Mouse (Mus musculus): Measurements from ENCODE around the gene Cd52. TPM values are rescaled to one million over a fixed set of nuclear protein-coding genes. Genes with fewer than 3 reads are reported as not detected.

The Cd52 gene
- 3,973 TPM for polyA plus RNA-seq (2014; fragmentation: Illumina TruSeq; extraction: RNeasy Lipid Tissue Mini Kit (QIAGEN cat#74804); ENCODE audit: low read depth, low replicate concordance)

GRCm38 (mm10) chr4:134094923-134095547 is at the start of gene Cd52:
Cd52 (minus strand) TSS chr4:134095082.

DNA sequence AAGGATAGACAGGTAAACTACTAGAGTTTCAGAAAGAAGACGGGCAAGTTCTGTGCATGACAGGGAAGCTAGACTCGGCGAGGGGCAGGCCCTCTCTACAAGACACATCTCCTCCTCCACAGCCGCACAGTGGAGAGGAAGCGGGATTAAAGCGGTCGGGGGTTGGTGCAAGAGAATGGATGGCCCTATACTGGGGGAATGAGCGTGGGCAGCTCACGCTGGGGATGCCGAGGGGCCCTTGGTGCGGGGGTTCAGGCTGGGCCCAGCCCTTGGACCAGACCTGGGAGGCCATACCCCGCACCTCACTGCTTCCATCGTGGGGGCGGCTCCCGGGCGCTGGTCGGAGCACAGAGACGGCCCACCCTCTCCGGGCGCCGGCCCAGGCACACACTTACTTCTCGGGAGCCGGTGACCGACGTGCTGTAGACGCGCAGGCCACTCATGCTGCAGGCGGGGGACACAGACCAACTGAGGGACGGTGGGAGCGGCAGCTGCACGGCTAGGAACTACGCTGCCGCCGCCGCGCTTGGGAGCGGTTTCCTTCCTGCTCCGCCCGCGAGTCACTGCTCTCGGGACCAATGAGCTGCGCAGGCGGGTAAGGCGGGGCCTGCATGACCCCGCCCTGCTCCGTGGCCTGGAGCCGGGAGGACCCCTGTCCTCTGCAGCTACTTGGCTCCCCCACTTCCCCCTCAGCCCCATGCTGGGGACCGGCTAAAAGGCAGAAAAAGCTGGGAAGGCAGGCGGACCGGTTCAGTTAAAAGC is 33.5 kb upstream of the Cd52 start, which contains the start of gene Sh3bgrl3:
Sh3bgrl3 (minus strand) TSS at position 569 of the 762 bp plus-strand sequence.

GRCm38 (mm10) chr4:134101979-134102741 is 7.3 kb upstream of the Cd52 start, which contains the start of gene Ubxn11:
Ubxn11 (plus strand) TSS chr4:134102570.

DNA sequence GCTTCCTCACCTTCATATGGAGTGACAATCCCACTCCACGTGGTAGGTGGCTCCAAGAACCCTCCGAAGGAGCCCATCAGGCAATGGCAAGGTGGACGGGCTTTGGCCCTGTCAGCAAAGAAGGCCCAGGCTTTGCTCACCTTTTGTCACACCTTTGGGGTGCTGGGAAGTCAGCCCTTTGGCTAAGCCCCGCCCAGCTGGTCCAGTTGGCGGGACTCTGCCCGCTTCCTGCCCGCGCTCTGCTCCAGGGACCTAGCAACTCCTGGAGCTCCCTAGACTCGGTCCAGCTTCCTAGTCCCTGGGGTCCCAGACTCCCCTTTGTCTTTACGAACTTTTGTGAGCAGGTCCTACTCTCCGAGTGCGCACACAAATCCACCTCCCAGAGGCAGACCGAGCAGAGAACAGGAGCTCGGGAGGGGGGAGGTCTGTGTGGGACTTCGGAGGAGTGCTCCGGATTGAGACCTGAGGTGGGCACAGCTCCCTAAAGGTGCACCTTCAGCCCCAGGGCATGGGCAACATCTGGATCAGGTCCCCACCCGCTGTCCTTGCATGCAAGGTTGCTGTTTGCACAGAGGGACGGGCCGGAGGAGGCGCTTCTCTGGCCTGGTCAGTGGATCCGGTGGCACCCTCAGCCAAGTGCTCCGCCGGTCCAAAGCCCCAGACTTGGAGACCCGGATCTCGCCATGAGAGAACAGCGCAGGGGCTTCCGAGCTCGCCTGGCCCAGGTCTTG is 34.6 kb downstream of the Cd52 start, which contains the start of gene Crybg2:
Crybg2 (plus strand) TSS at position 681 of the 731 bp plus-strand sequence.

DNA sequence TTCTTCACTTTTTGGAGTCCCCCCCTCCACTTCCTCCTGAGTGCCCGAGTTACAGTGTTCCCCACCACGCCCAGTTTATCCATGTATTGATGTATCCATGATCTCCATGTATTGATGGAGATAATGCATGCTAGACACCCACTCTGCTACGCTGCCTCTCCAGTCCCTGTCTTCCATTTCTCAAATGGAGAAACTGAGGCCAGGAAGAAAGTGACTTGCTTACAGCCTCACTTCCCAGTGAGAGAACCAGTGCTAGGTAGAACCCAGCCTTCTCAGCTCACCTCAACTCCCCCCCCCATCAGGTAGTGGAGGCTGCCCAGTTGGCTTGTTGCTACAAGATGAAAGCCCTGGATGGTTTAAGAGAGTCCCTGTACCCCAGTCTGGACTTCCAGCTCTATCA is 41.3 kb downstream of the Cd52 start, which contains the start of gene Zfp683:
Zfp683 (plus strand) TSS at position 301 of the 400 bp plus-strand sequence.

Other genes with a start within 250 kb of the Cd52 start
- 12.1 TPM for gene Rps6ka1, start 207.3 kb downstream of the Cd52 start, polyA plus RNA-seq (2014; fragmentation: Illumina TruSeq; extraction: RNeasy Lipid Tissue Mini Kit (QIAGEN cat#74804); ENCODE audit: low read depth, low replicate concordance)
- 248 TPM for gene Hmgn2, start 126.4 kb downstream of the Cd52 start, polyA plus RNA-seq (2014; fragmentation: Illumina TruSeq; extraction: RNeasy Lipid Tissue Mini Kit (QIAGEN cat#74804); ENCODE audit: low read depth, low replicate concordance)
- gene Dhdds, start 94.2 kb downstream of the Cd52 start, polyA plus RNA-seq (2014; fragmentation: Illumina TruSeq; extraction: RNeasy Lipid Tissue Mini Kit (QIAGEN cat#74804); ENCODE audit: low read depth, low replicate concordance) = 36.1 TPM
- gene Lin28a, start 76.2 kb downstream of the Cd52 start, polyA plus RNA-seq (2014; fragmentation: Illumina TruSeq; extraction: RNeasy Lipid Tissue Mini Kit (QIAGEN cat#74804); ENCODE audit: low read depth, low replicate concordance) = 0.07 TPM
- 0.56 TPM for gene Zfp683, start 41.2 kb downstream of the Cd52 start, polyA plus RNA-seq (2014; fragmentation: Illumina TruSeq; extraction: RNeasy Lipid Tissue Mini Kit (QIAGEN cat#74804); ENCODE audit: low read depth, low replicate concordance)
- gene Crybg2, start 34.3 kb downstream of the Cd52 start, polyA plus RNA-seq (2014; fragmentation: Illumina TruSeq; extraction: RNeasy Lipid Tissue Mini Kit (QIAGEN cat#74804); ENCODE audit: low read depth, low replicate concordance) = 3.0 TPM
- 23.7 TPM for gene Ubxn11, start 7.5 kb upstream of the Cd52 start, polyA plus RNA-seq (2014; fragmentation: Illumina TruSeq; extraction: RNeasy Lipid Tissue Mini Kit (QIAGEN cat#74804); ENCODE audit: low read depth, low replicate concordance)
- 448 TPM for gene Sh3bgrl3, start 33.7 kb upstream of the Cd52 start, polyA plus RNA-seq (2014; fragmentation: Illumina TruSeq; extraction: RNeasy Lipid Tissue Mini Kit (QIAGEN cat#74804); ENCODE audit: low read depth, low replicate concordance)
- gene Cep85, start 92.0 kb upstream of the Cd52 start, polyA plus RNA-seq (2014; fragmentation: Illumina TruSeq; extraction: RNeasy Lipid Tissue Mini Kit (QIAGEN cat#74804); ENCODE audit: low read depth, low replicate concordance) = 23.1 TPM
- gene Gm7534, start 107.9 kb upstream of the Cd52 start, polyA plus RNA-seq (2014; fragmentation: Illumina TruSeq; extraction: RNeasy Lipid Tissue Mini Kit (QIAGEN cat#74804); ENCODE audit: low read depth, low replicate concordance) = not detected
- gene Catsper4, start 132.3 kb upstream of the Cd52 start, polyA plus RNA-seq (2014; fragmentation: Illumina TruSeq; extraction: RNeasy Lipid Tissue Mini Kit (QIAGEN cat#74804); ENCODE audit: low read depth, low replicate concordance) = 1.6 TPM
- 8.3 TPM for gene Cnksr1, start 143.3 kb upstream of the Cd52 start, polyA plus RNA-seq (2014; fragmentation: Illumina TruSeq; extraction: RNeasy Lipid Tissue Mini Kit (QIAGEN cat#74804); ENCODE audit: low read depth, low replicate concordance)
- gene E130218I03Rik, start 148.6 kb upstream of the Cd52 start, polyA plus RNA-seq (2014; fragmentation: Illumina TruSeq; extraction: RNeasy Lipid Tissue Mini Kit (QIAGEN cat#74804); ENCODE audit: low read depth, low replicate concordance) = not detected
- gene Zfp593, start 150.5 kb upstream of the Cd52 start, polyA plus RNA-seq (2014; fragmentation: Illumina TruSeq; extraction: RNeasy Lipid Tissue Mini Kit (QIAGEN cat#74804); ENCODE audit: low read depth, low replicate concordance) = 8.1 TPM
- gene Gm30191, start 151.9 kb upstream of the Cd52 start, polyA plus RNA-seq (2014; fragmentation: Illumina TruSeq; extraction: RNeasy Lipid Tissue Mini Kit (QIAGEN cat#74804); ENCODE audit: low read depth, low replicate concordance) = not detected
- gene Grrp1, start 159.0 kb upstream of the Cd52 start, polyA plus RNA-seq (2014; fragmentation: Illumina TruSeq; extraction: RNeasy Lipid Tissue Mini Kit (QIAGEN cat#74804); ENCODE audit: low read depth, low replicate concordance) = 7.4 TPM
- 6.7 TPM for gene Pdik1l, start 192.8 kb upstream of the Cd52 start, polyA plus RNA-seq (2014; fragmentation: Illumina TruSeq; extraction: RNeasy Lipid Tissue Mini Kit (QIAGEN cat#74804); ENCODE audit: low read depth, low replicate concordance)
- gene Trim63, start 220.0 kb upstream of the Cd52 start, polyA plus RNA-seq (2014; fragmentation: Illumina TruSeq; extraction: RNeasy Lipid Tissue Mini Kit (QIAGEN cat#74804); ENCODE audit: low read depth, low replicate concordance) = 1.4 TPM
- 65.8 TPM for gene Slc30a2, start 248.1 kb upstream of the Cd52 start, polyA plus RNA-seq (2014; fragmentation: Illumina TruSeq; extraction: RNeasy Lipid Tissue Mini Kit (QIAGEN cat#74804); ENCODE audit: low read depth, low replicate concordance)